Mouse (Mus musculus): ENCODE results near the gene Fam151b. TPM values are rescaled to one million over a fixed set of nuclear protein-coding genes. Genes with fewer than 3 reads are reported as not detected.

The Fam151b gene
- total RNA-seq, 1 experiment from 2014 or later: 8.5 TPM

DNA sequence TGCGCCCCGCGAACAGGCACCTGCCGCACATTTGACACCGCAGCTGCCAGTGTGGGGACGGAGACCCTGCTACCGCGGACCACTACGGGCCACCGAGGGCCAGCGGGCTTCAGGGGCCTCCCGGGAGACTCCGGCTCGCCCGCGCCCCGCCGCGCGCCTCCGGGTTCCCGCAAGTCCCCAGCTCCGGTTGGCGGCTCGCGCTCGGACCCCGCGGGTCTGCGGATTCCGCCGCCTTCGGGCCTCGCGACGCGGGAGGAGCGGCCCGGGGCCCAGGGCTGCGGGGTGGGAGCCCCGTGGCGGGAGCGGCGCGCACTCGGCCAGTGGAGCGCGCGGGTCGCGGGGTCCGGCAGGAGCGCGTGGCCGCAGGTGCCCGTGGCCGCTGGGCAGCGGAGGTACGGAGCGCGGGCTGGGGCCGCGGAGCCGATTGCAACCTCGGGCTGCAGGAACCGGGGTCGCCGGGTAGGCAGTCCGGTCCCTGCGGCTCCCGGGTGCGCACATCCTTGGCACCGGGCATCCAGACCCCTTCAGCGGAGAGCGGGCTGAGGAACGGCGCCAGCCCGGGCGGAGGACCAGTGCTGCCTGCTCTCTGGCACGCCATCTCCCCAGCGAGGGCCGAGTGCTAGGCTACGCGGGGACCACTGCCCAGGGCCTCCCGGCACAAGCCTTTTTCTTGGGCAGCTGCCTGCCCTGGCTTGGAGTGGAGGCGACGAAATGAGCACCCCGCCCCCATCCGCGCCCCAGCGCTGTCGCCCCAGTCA is 57.3 kb downstream of the Fam151b start:
- peak in 1 of 2 experiments; percentile 35; a peak in 1 of 4 replicates for ATAC-seq (replicated peaks in 1 of 2; ENCODE audit: insufficient read depth in 1 of 2, low FRiP score in 2 of 2, low TSS enrichment in 1 of 2, low read depth in 1 of 2, poor library complexity in 2 of 2, severe bottlenecking in 2 of 2)

DNA sequence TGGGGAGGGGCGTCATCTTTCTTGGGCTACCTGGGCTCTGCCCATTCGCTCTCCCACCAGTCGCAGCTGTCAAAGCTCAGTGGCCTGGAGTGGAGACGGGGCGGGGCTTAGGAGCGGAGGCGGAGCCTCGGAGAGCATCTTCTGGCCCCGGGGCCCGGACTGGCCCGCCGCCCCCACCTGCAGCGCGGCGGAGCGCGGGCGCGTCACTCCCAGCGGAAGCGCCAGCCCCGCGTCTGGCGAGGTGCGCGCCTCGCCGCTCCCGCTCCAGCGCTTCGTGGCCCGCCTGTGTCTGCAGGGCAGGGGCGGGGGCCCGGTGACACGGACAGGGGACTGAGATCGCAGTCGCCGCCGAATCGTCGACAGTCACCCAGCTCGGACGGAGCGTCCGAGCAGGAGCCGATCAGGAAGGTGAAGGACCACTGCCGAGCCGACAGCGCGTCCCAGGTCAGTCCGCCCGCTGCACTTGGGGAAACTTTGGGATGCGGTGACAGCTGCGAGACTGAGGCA is 58.0 kb downstream of the Fam151b start, which contains the start of gene Ankrd34b:
TSS of gene Ankrd34b (plus strand) at position 139 of the 507 bp plus-strand sequence.
- peak; percentile 10 to 15; a peak in 1 of 4 replicates for ATAC-seq (replicated peaks in 1 of 2; ENCODE audit: insufficient read depth in 1 of 2, low FRiP score in 2 of 2, low TSS enrichment in 1 of 2, low read depth in 1 of 2, poor library complexity in 2 of 2, severe bottlenecking in 2 of 2)

DNA sequence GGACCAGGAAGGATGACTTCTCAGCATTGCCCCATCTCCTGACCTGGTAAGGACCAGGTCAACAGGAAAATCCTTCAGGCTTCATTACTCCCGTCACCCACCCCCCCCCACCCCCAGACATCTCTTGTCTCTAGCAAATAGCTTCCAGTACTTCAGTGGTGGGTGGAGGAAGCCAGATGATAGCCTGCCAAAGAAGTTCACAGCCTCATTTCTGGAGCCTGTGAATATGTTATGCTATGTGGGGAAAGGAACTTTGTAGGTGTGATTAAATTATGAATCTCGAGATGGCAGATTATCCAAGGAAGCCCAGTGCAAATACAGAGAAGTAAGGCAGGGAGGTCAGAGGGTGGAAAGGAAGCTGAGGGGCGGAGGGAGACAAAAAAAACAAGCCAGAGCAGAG is 60.1 kb downstream of the Fam151b start:
- ATAC-seq (replicated peaks in 1 of 2; ENCODE audit: insufficient read depth in 1 of 2, low FRiP score in 2 of 2, low TSS enrichment in 1 of 2, low read depth in 1 of 2, poor library complexity in 2 of 2, severe bottlenecking in 2 of 2): no peak

DNA sequence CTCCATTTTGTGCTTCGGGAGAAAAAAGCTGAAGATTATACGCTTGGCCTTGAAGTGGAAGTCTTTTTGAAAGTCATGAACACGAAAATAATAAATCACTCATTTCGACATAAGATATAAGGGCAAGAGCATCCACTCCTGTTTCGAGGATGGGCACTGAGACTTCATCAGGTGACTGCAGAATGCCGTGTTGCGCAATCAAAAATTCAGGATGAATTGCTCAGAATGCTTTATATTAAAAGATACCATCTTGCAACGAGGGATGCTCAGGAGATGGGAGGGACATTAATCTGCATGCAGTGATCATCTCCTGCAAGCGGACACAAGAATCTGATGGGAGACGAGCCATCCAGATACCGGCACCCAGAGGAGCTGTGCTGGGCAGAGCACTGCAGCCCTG is 64.2 kb downstream of the Fam151b start:
- no peak for ATAC-seq (replicated peaks in 1 of 2; ENCODE audit: insufficient read depth in 1 of 2, low FRiP score in 2 of 2, low TSS enrichment in 1 of 2, low read depth in 1 of 2, poor library complexity in 2 of 2, severe bottlenecking in 2 of 2)

DNA sequence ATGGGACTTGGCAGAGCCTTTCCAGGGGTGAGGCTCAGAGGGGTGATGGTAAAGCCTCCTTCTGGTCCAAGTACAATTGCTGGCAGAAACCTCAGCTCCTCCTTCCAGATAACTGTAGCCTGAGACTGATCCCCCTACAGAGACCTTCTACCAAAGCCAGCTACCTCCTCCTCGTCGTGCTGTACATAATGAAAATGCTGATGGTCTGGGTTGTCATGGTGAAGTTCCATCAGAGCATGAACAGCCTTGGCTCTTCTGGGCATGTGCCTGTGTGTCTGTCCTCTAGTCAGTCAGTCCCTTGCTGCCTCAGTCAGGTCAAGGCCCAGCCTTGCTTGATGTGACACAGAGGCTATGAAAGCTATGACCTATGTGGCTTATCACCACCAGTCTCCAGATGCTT is 73.3 kb downstream of the Fam151b start:
- ATAC-seq (replicated peaks in 1 of 2; ENCODE audit: insufficient read depth in 1 of 2, low FRiP score in 2 of 2, low TSS enrichment in 1 of 2, low read depth in 1 of 2, poor library complexity in 2 of 2, severe bottlenecking in 2 of 2): no peak

DNA sequence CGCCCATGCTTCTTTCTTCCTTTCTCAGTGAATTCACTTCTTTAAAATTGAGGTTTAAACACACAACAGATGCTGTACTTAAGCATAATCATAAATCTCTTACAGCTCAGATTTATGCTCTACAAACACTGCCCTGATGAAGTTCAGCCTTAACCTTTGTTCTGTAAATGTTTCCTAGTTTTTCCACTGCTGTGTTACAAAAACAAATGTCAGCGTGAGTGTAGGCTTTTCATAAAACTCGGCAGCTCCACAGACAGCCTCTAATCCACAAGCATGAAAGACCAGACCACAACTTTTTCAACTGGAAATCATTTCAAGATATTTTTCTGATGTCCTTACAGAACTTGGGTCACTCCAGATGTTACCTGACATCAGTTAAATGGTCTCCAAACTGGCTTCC is 80.3 kb downstream of the Fam151b start:
- no peak for ATAC-seq (replicated peaks in 1 of 2; ENCODE audit: insufficient read depth in 1 of 2, low FRiP score in 2 of 2, low TSS enrichment in 1 of 2, low read depth in 1 of 2, poor library complexity in 2 of 2, severe bottlenecking in 2 of 2)

DNA sequence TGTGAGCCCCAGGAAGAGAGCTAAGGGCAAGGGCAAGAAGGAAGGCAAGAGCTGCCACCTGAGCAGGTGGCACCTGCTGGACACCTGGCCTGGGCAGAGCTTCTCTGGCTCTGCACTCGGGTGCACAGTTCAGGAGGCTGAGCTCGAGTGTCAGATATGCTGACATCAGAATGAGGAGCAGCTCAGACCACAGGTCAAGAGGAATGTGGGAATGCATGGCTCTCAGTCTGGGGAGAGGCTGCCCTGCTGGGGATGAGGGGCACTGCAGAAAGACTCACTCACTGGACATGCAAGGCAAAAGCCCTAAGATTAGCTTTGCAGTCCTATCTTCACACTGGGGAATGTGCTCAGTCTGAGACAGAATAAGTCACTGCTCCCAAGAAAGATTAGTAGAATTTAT is 81.8 kb downstream of the Fam151b start:
- no peak for ATAC-seq (replicated peaks in 1 of 2; ENCODE audit: insufficient read depth in 1 of 2, low FRiP score in 2 of 2, low TSS enrichment in 1 of 2, low read depth in 1 of 2, poor library complexity in 2 of 2, severe bottlenecking in 2 of 2)

Other genes with a start within 250 kb of the Fam151b start
- not detected in 2 replicates for gene Gm20379, start 178.0 kb downstream of the Fam151b start, total RNA-seq (2017)
- 20.6 and 27.1 TPM in 2 replicates for gene Dhfr, start 129.3 kb downstream of the Fam151b start, total RNA-seq (2017)
- gene Msh3, start 129.0 kb downstream of the Fam151b start, total RNA-seq (2017): 46.9 and 58.7 TPM in 2 replicates
- not detected in 2 replicates for gene Ankrd34b, start 58.1 kb downstream of the Fam151b start, total RNA-seq (2017)
- gene Zfyve16, start 46.9 kb upstream of the Fam151b start, total RNA-seq (2017): 11.5 and 15.4 TPM in 2 replicates
- gene Spz1, start 92.2 kb upstream of the Fam151b start, total RNA-seq (2017): not detected in 2 replicates
- 9.2 and 14.4 TPM in 2 replicates for gene Serinc5, start 127.1 kb upstream of the Fam151b start, total RNA-seq (2017)

Measured in hematopoietic stem cell, adult 5-6 weeks (primary cell).